ENCODE assay signal across 8 mouse cellular contexts in the genomic region with DNA sequence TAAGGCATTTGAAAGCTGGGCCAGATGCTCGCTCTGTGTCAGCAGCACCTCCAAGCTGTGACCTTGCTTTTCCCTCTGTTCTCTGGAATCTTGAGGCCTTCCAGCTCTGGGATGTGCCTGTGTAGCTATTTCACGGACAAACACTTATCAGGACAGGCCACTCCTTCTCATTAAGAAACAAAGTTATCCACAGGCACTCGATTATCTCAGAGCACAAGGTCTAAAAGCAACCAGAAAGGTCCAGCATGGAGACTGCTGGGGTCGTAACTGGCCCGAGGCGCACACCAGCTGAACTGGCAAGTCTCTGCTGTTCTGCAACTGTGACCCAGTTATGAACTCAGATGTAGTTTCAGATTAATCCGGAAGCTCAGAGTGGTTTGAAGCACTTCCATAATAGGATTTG.
DNase-seq lines count a peak whose midpoint lies in the region; ATAC-seq and TF ChIP-seq lines count a peak whose summit lies in the region.

No protein-coding gene starts in this region.

- no peak for TF ChIP-seq POLR2A in heart, adult 2 months (IDR thresholded peaks at IDR 0.05; ENCODE audit: insufficient read depth, low read depth, low read length)

- ATAC-seq in embryonic facial prominence, embryonic 14.5 days (ENCODE audit: low read depth): peak; percentile 74
- peak; percentile 28 for ATAC-seq in kidney, embryonic 16.5 days (ENCODE audit: low FRiP score, low TSS enrichment)
- no peak for ATAC-seq in forebrain, embryonic 12.5 days (ENCODE audit: low FRiP score)

- 20% methylated on average over 7 of the region's 7 CpGs for WGBS in heart, adult 2 months
- WGBS in embryonic facial prominence, embryonic 14.5 days: 44% methylated on average over 7 of the region's 7 CpGs
- WGBS in kidney, embryonic 16.5 days: 36% methylated on average over 7 of the region's 7 CpGs
- WGBS in macrophage (ENCODE audit: missing documents): 73% methylated on average over 7 of the region's 7 CpGs
- WGBS in forebrain, embryonic 12.5 days: 72% methylated on average over 7 of the region's 7 CpGs

- H3K27ac ChIP-seq in heart, adult 2 months: peak overlapping the region; percentile 72
- H3K27ac ChIP-seq in embryonic facial prominence, embryonic 14.5 days (replicated peaks; ENCODE audit: low read depth, low read length): peak overlapping the region; percentile 22; the same call in 1 of the 2 replicates
- peak overlapping the region; percentile 87 for H3K27ac ChIP-seq in kidney, embryonic 16.5 days (ENCODE audit: low read length)
- H3K27ac ChIP-seq in macrophage: peak overlapping the region; percentile 67
- no peak overlapping the region for H3K27ac ChIP-seq in forebrain, embryonic 12.5 days

- peak; percentile 56 to 63 for DNase-seq in heart, adult 2 months
- DNase-seq in heart, postnatal 4 days: no peak
- DNase-seq in embryonic facial prominence, embryonic 14.5 days (ENCODE audit: low spot score): peak; percentile 74
- DNase-seq in layer of hippocampus, adult 9-10 months (ENCODE audit: low spot score): no peak
- DNase-seq in layer of hippocampus, adult 9-11 months: no peak

- TF ChIP-seq CTCF in heart, adult 2 months (IDR thresholded peaks at IDR 0.05): no peak

- peak; percentile 56; the same call in 1 of the 2 replicates for TF ChIP-seq EP300 in heart, adult 2 months (IDR thresholded peaks at IDR 0.05; ENCODE audit: insufficient read depth, low read depth, low read length)

- H3K4me1 ChIP-seq in heart, adult 2 months (ENCODE audit: control insufficient read depth, insufficient read depth, low read length): peaks cover 24% of the 10 kb centered on the region
- H3K4me1 ChIP-seq in embryonic facial prominence, embryonic 14.5 days (ENCODE audit: control insufficient read depth, insufficient read depth, low read length): peaks cover 14% of the 10 kb centered on the region; the same call in 1 of the 2 replicates
- peaks cover 68% of the 10 kb centered on the region for H3K4me1 ChIP-seq in kidney, embryonic 16.5 days (ENCODE audit: insufficient read depth, low read length)
- 0 out of 2 replicates have a peak, but pooled peaks cover 4% of the 10 kb centered on the region for H3K4me1 ChIP-seq in forebrain, embryonic 12.5 days

- no peak overlapping the region for H3K9ac ChIP-seq in heart, adult 2 months (ENCODE audit: low read depth, low read length)
- H3K9ac ChIP-seq in embryonic facial prominence, embryonic 14.5 days (ENCODE audit: low read depth, low read length): no peak overlapping the region
- peak overlapping the region; percentile 4; the same call in 1 of the 2 replicates for H3K9ac ChIP-seq in kidney, embryonic 16.5 days (replicated peaks; ENCODE audit: low read length)
- no peak overlapping the region for H3K9ac ChIP-seq in forebrain, embryonic 12.5 days

- H3K9me3 ChIP-seq in embryonic facial prominence, embryonic 14.5 days (ENCODE audit: control insufficient read depth, low read length): no peaks in the 10 kb centered on the region
- no peaks in the 10 kb centered on the region for H3K9me3 ChIP-seq in kidney, embryonic 16.5 days (ENCODE audit: low read length)
- H3K9me3 ChIP-seq in forebrain, embryonic 12.5 days: no peaks in the 10 kb centered on the region

- no peak overlapping the region for H3K4me2 ChIP-seq in embryonic facial prominence, embryonic 14.5 days (ENCODE audit: low read depth, low read length)
- no peak overlapping the region for H3K4me2 ChIP-seq in kidney, embryonic 16.5 days (replicated peaks; ENCODE audit: low read depth, low read length)
- no peak overlapping the region for H3K4me2 ChIP-seq in forebrain, embryonic 12.5 days

- intact Hi-C loops in heart, adult 2 months (cut with DNase I): no loop called here

- H3K4me3 ChIP-seq in heart, adult 2 months: no peak overlapping the region
- H3K4me3 ChIP-seq in embryonic facial prominence, embryonic 14.5 days (ENCODE audit: low read depth, low read length): no peak overlapping the region
- H3K4me3 ChIP-seq in kidney, embryonic 16.5 days (ENCODE audit: low read length): no peak overlapping the region
- H3K4me3 ChIP-seq in macrophage (ENCODE audit: inconsistent target): no peak overlapping the region
- H3K4me3 ChIP-seq in forebrain, embryonic 12.5 days (replicated peaks): no peak overlapping the region

- H3K27me3 ChIP-seq in heart, adult 2 months (ENCODE audit: control insufficient read depth, insufficient read depth, low read length): no peaks in the 10 kb centered on the region
- H3K27me3 ChIP-seq in embryonic facial prominence, embryonic 14.5 days (replicated peaks; ENCODE audit: control insufficient read depth, insufficient read depth, low read length): no peaks in the 10 kb centered on the region
- H3K27me3 ChIP-seq in kidney, embryonic 16.5 days (ENCODE audit: insufficient read depth, low read length): no peaks in the 10 kb centered on the region
- no peaks in the 10 kb centered on the region for H3K27me3 ChIP-seq in forebrain, embryonic 12.5 days

- H3K79me2 ChIP-seq in heart, adult 2 months (replicated peaks; ENCODE audit: control insufficient read depth, insufficient read depth, low read length): no peaks in the 10 kb centered on the region
- H3K79me2 ChIP-seq in macrophage (ENCODE audit: inconsistent target): peaks cover 23% of the 10 kb centered on the region; the same call in 1 of the 2 replicates

- H3K36me3 ChIP-seq in heart, adult 2 months (ENCODE audit: control insufficient read depth, insufficient read depth, low read length): peaks cover 17% of the 10 kb centered on the region
- no peaks in the 10 kb centered on the region for H3K36me3 ChIP-seq in embryonic facial prominence, embryonic 14.5 days (ENCODE audit: control insufficient read depth, insufficient read depth, low read length)
- H3K36me3 ChIP-seq in kidney, embryonic 16.5 days (ENCODE audit: insufficient read depth, low read length): no peaks in the 10 kb centered on the region
- no peaks in the 10 kb centered on the region; the same call in 1 of the 2 replicates for H3K36me3 ChIP-seq in macrophage (ENCODE audit: inconsistent target)
- H3K36me3 ChIP-seq in forebrain, embryonic 12.5 days (replicated peaks): no peaks in the 10 kb centered on the region

Comparison
In these comparisons a context has a peak if more than half of its experiments do, and no peak if none do; other contexts are left out.
1. DNase-seq: peak in heart, adult 2 months (2 of 2) and embryonic facial prominence, embryonic 14.5 days (single experiment); none in heart, postnatal 4 days (single experiment), layer of hippocampus, adult 9-10 months (single experiment) and layer of hippocampus, adult 9-11 months (single experiment).